Mouse (Mus musculus) small intestine, adult 2 months (tissue): ENCODE results near the gene Mutyh.

ENCODE experiments used
- CTCF ChIP-seq: fragments of 200-500 bp; IDR thresholded peaks from 2 replicates; pipeline ENCODE4 v1.5.1; 2012; ENCODE audit warnings: low read depth, mild to moderate bottlenecking, control low read depth, inconsistent platforms, low read length, moderate library complexity, mixed read lengths; ENCODE audit not compliant: insufficient replicate concordance, insufficient read length; ENCODE audit errors: extremely low read depth
- POLR2A ChIP-seq: fragments of 200-500 bp; IDR thresholded peaks from 2 replicates; pipeline ENCODE4 v1.6.1; 2012; ENCODE audit warnings: low read depth, mild to moderate bottlenecking, control low read depth, inconsistent platforms, low read length, moderate library complexity

GRCm38 (mm10) chr4:116786587-116786986 lies 20.9 kb upstream of the Mutyh start:
- TF ChIP-seq POLR2A (no peak), CTCF (peak; percentile 45; the same call in 1 of the 2 replicates)
